Mouse (Mus musculus) frontal cortex, adult (tissue): ENCODE measurements around the gene Tas2r134.

ENCODE experiments used
- ATAC-seq: cut with Nextera tagmentation; 2 replicates; pipeline ENCODE4 v1.9.2; 2017; ENCODE audit warnings: mild to moderate bottlenecking, moderate library complexity, mixed read lengths; ENCODE audit not compliant: low TSS enrichment

Tas2r134 gene

GRCm38 (mm10) chr2:51652086-51652485, 24.8 kb downstream of the Tas2r134 start:
- ATAC-seq = peak; percentile 96

DNA sequence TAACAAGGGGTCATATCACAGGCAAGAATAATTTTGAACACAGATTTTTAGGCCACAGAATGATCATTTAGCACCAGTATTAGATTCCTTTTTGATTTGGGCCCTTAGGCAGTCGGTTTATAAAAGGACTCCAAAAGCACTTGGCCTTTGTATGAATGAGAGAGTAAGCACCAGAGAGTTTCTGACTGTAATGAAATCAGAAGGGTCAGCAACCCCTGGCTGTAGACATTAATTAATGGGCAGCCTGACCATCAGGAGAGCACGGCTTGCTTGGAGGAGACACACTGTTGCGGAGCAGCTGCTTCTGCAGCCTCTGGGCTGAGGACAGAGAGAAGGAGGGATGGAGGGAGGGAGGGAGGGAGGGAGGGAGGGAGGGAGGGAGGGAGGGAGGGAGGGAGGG, 30.4 kb downstream of the Tas2r134 start:
- ATAC-seq = no peak

GRCm38 (mm10) chr2:51658288-51658687, 31.0 kb downstream of the Tas2r134 start:
- ATAC-seq = no peak

GRCm38 (mm10) chr2:51674321-51674720, 47.0 kb downstream of the Tas2r134 start:
- no peak for ATAC-seq
